Mouse (Mus musculus): ENCODE data around the gene Slc2a6. TPM values are rescaled to one million over a fixed set of nuclear protein-coding genes. Genes with fewer than 3 reads are reported as not detected.

Slc2a6 gene
- polyA plus RNA-seq, 1 experiment from 2014 or later = 1.2 TPM

DNA sequence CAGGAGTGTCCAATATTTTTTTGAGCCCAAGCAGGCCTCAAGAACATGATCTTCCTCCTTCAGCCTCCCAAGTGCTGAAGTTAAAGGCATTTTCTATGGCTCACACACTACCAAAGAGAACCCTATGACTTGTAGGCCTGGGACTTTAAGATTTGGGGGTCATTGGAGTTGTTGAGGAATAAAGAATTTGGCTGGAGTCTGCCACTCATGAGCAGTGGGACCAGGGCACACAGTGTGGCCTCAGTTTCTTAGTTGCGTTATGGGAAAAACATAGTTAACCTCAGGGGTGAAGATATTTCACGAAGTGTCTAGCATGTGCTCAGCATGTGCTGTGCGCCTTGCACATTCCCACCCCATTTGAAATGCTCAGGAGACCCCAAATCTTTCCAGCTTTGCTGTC is 1.5 kb downstream of the Slc2a6 start:
- peak; percentile 75 for DNase-seq (ENCODE audit: low spot score, missing footprints)
- no peaks in the 10 kb centered on the region for H3K9me3 ChIP-seq (ENCODE audit: control insufficient read depth, low read length)
- WGBS = 81% methylated on average over 3 of the region's 3 CpGs
- H3K4me2 ChIP-seq = no peak overlapping the region
- H3K27me3 ChIP-seq (ENCODE audit: control insufficient read depth, insufficient read depth, low read length) = no peaks in the 10 kb centered on the region; the same call in 1 of the 2 replicates
- H3K27ac ChIP-seq (ENCODE audit: low read depth, low read length) = no peak overlapping the region
- peaks cover 6% of the 10 kb centered on the region; the same call in 1 of the 2 replicates for H3K4me1 ChIP-seq (ENCODE audit: control insufficient read depth, insufficient read depth, low read length)
- no peak overlapping the region for H3K9ac ChIP-seq (ENCODE audit: low read length)
- no peaks in the 10 kb centered on the region for H3K36me3 ChIP-seq (ENCODE audit: control insufficient read depth, insufficient read depth, low read length)
- no peak for ATAC-seq (ENCODE audit: low FRiP score)
- H3K4me3 ChIP-seq (ENCODE audit: low read depth, low read length) = no peak overlapping the region

DNA sequence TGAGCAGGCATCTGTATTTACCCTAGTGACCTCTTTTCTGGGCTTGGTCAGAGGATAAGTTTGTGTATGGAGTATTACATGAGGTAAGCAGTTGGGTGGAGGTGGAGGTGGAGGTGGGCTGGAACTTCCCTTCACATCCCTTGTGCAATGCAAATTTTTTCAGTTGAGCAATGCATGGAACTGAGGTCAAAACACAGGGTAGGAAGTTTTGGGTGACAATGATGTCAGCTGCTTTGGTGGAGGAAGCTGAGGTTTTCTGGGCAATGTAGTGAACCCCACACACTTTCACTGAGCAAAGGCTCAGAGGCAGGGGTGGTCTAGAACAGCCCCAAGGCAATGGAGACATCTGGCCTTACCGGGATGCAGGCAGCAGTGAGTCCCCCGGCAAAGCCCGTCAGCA is 2.3 kb downstream of the Slc2a6 start:
- Histone ChIP-seq H3K4me3 (ENCODE audit: low read depth, low read length) (no peak overlapping the region), H3K9ac (ENCODE audit: low read length) (no peak overlapping the region), H3K27me3 (ENCODE audit: control insufficient read depth, insufficient read depth, low read length) (no peaks in the 10 kb centered on the region; the same call in 1 of the 2 replicates), H3K4me2 (no peak overlapping the region), H3K36me3 (ENCODE audit: control insufficient read depth, insufficient read depth, low read length) (no peaks in the 10 kb centered on the region), H3K9me3 (ENCODE audit: control insufficient read depth, low read length) (no peaks in the 10 kb centered on the region), H3K27ac (ENCODE audit: low read depth, low read length) (no peak overlapping the region), H3K4me1 (ENCODE audit: control insufficient read depth, insufficient read depth, low read length) (peaks cover 6% of the 10 kb centered on the region; the same call in 1 of the 2 replicates)
- ATAC-seq (ENCODE audit: low FRiP score) (no peak), DNase-seq (ENCODE audit: low spot score, missing footprints) (no peak)
- 83% methylated on average over 3 of the region's 3 CpGs for WGBS

DNA sequence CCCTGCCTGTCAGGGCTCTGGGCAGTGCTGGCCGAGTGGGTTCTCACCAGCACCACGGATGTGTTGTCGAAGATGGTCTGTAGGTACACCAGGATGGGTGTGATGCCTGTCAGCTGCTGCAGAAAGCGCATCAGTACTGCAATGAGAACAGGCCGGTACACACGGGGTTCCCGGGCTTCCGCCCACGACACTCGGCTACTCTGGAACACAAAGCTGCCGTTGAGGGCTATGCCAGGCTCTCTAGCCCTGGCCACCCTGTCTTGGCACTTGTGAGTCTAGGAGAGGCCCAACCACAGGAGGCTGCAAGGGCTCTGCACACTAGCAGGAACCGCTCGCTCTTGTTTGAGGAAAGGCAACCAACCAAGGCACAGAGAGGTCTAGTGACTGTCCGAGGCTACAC is 3.7 kb downstream of the Slc2a6 start:
- ATAC-seq (ENCODE audit: low FRiP score) (no peak), DNase-seq (ENCODE audit: low spot score, missing footprints) (no peak)
- 90% methylated on average over 14 of the region's 14 CpGs for WGBS
- H3K4me1 ChIP-seq (ENCODE audit: control insufficient read depth, insufficient read depth, low read length) = peaks cover 6% of the 10 kb centered on the region; the same call in 1 of the 2 replicates
- H3K27me3 ChIP-seq (ENCODE audit: control insufficient read depth, insufficient read depth, low read length) = no peaks in the 10 kb centered on the region; the same call in 1 of the 2 replicates
- H3K27ac ChIP-seq (ENCODE audit: low read depth, low read length) = no peak overlapping the region
- no peak overlapping the region for H3K9ac ChIP-seq (ENCODE audit: low read length)
- no peak overlapping the region for H3K4me3 ChIP-seq (ENCODE audit: low read depth, low read length)
- no peaks in the 10 kb centered on the region for H3K9me3 ChIP-seq (ENCODE audit: control insufficient read depth, low read length)
- peaks cover 2% of the 10 kb centered on the region; the same call in 1 of the 2 replicates for H3K36me3 ChIP-seq (ENCODE audit: control insufficient read depth, insufficient read depth, low read length)
- no peak overlapping the region for H3K4me2 ChIP-seq

DNA sequence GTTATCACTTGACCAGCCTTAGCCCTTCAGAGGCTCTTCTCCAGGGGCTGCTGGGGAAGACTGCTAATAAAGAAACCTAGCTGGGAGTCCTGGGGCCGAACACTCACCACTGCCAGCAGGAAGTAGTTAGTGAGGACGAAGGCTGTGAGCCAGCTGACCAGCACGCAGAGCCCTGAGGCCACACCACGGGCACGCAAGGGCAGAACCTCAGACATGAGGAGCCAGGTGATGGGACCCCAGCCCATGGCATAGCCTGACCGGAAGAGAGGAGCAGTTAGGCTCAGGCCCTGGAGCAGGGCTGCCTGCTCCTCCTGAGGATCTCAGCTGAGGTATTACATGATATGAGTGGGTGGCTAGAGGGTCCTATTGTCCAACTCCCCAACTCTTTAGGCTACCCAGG is 5.2 kb downstream of the Slc2a6 start:
- no peak overlapping the region for H3K27ac ChIP-seq (ENCODE audit: low read depth, low read length)
- no peak overlapping the region for H3K9ac ChIP-seq (ENCODE audit: low read length)

DNA sequence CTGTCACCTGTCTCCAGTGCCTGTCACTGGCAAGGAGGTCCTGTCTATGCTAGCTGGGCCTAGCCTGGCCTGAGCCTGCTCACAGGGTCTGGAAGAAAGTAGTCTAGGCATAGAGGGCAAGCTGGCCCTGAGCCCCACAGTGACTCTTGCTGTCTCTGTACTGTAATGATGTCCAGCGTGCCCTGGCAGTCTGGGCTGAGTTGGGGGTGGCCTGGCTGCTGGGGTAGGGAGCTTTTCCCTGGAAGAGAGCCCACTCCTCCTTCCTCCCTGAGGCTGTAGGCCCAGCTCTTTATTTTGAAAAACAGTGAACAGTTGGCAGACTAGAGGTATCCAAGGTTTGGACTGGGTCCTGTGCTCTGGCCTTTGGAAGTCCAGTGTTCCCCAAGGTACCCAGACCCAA is 6.7 kb downstream of the Slc2a6 start:
- Histone ChIP-seq H3K4me1 (ENCODE audit: control insufficient read depth, insufficient read depth, low read length) (no peaks in the 10 kb centered on the region), H3K4me2 (no peak overlapping the region), H3K4me3 (ENCODE audit: low read depth, low read length) (no peak overlapping the region), H3K9me3 (ENCODE audit: control insufficient read depth, low read length) (no peaks in the 10 kb centered on the region), H3K27ac (ENCODE audit: low read depth, low read length) (no peak overlapping the region), H3K9ac (ENCODE audit: low read length) (no peak overlapping the region), H3K36me3 (ENCODE audit: control insufficient read depth, insufficient read depth, low read length) (peaks cover 16% of the 10 kb centered on the region), H3K27me3 (ENCODE audit: control insufficient read depth, insufficient read depth, low read length) (no peaks in the 10 kb centered on the region)
- ATAC-seq (ENCODE audit: low FRiP score) (no peak), DNase-seq (ENCODE audit: low spot score, missing footprints) (peak; percentile 77)
- WGBS = 69% methylated on average over 1 of the region's 1 CpGs

More for the DNA sequence above, 5.2 kb downstream of the Slc2a6 start:
- Histone ChIP-seq H3K27me3 (ENCODE audit: control insufficient read depth, insufficient read depth, low read length) (no peaks in the 10 kb centered on the region), H3K36me3 (ENCODE audit: control insufficient read depth, insufficient read depth, low read length) (peaks cover 12% of the 10 kb centered on the region), H3K9me3 (ENCODE audit: control insufficient read depth, low read length) (no peaks in the 10 kb centered on the region), H3K4me3 (ENCODE audit: low read depth, low read length) (no peak overlapping the region), H3K4me1 (ENCODE audit: control insufficient read depth, insufficient read depth, low read length) (peaks cover 1% of the 10 kb centered on the region; the same call in 1 of the 2 replicates), H3K4me2 (no peak overlapping the region)
- peak; percentile 85 for DNase-seq (ENCODE audit: low spot score, missing footprints)
- WGBS = 85% methylated on average over 6 of the region's 6 CpGs
- no peak for ATAC-seq (ENCODE audit: low FRiP score)

DNA sequence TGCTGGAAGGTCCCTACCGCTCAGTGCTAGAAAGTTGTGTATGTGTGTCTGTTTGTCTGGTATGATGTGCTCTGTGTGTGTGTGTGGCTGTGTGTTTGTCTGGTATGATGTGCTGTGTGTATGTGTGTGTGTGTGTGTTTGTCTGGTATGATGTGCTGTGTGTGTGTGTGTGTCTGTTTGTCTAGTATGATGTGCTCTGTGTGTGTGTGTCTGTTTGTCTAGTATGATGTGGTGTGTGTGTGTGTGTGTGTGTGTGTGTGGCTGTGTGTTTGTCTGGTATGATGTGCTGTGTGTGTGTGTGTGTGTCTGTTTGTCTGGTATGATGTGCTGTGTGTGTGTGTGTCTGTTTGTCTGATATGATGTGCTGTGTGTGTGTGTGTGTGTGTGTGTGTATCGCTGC is 8.3 kb downstream of the Slc2a6 start:
- no peak for DNase-seq (ENCODE audit: low spot score, missing footprints)
- H3K4me3 ChIP-seq (ENCODE audit: low read depth, low read length) = no peak overlapping the region
- WGBS = 84% methylated on average over 2 of the region's 2 CpGs
- no peak overlapping the region for H3K27ac ChIP-seq (ENCODE audit: low read depth, low read length)
- no peak overlapping the region for H3K9ac ChIP-seq (ENCODE audit: low read length)
- peaks cover 27% of the 10 kb centered on the region for H3K36me3 ChIP-seq (ENCODE audit: control insufficient read depth, insufficient read depth, low read length)
- H3K4me2 ChIP-seq = no peak overlapping the region
- H3K4me1 ChIP-seq (ENCODE audit: control insufficient read depth, insufficient read depth, low read length) = no peaks in the 10 kb centered on the region
- no peak for ATAC-seq (ENCODE audit: low FRiP score)
- no peaks in the 10 kb centered on the region for H3K9me3 ChIP-seq (ENCODE audit: control insufficient read depth, low read length)
- no peaks in the 10 kb centered on the region for H3K27me3 ChIP-seq (ENCODE audit: control insufficient read depth, insufficient read depth, low read length)

DNA sequence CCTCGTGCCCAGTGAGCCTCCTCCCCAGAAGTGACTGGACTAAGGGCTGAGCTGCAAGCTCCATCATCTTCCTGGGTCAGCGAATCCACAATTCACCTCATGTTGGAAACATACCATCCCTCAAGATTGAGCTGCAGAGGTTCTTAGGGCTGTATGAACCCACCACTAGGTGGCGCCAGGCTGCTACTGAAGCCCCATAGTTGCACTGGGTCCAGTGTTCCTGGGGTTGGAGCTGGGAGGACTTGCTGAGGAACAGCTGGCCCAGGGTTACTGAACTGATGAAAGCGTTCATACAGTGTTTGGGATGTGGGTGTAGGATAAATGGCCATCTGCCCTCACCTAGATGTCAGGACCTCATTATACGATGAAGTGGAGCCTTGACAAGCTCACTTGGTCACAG is 10.0 kb downstream of the Slc2a6 start:
- no peak overlapping the region for H3K27ac ChIP-seq (ENCODE audit: low read depth, low read length)
- H3K4me3 ChIP-seq (ENCODE audit: low read depth, low read length) = no peak overlapping the region
- no peak overlapping the region for H3K9ac ChIP-seq (ENCODE audit: low read length)
- H3K36me3 ChIP-seq (ENCODE audit: control insufficient read depth, insufficient read depth, low read length) = peaks cover 29% of the 10 kb centered on the region
- WGBS = 53% methylated on average over 5 of the region's 5 CpGs
- no peak overlapping the region for H3K4me2 ChIP-seq
- H3K27me3 ChIP-seq (ENCODE audit: control insufficient read depth, insufficient read depth, low read length) = no peaks in the 10 kb centered on the region
- peak; percentile 69; the same call in 1 of the 2 replicates for ATAC-seq (ENCODE audit: low FRiP score)
- no peaks in the 10 kb centered on the region for H3K4me1 ChIP-seq (ENCODE audit: control insufficient read depth, insufficient read depth, low read length)
- DNase-seq (ENCODE audit: low spot score, missing footprints) = peak; percentile 96
- no peaks in the 10 kb centered on the region for H3K9me3 ChIP-seq (ENCODE audit: control insufficient read depth, low read length)

DNA sequence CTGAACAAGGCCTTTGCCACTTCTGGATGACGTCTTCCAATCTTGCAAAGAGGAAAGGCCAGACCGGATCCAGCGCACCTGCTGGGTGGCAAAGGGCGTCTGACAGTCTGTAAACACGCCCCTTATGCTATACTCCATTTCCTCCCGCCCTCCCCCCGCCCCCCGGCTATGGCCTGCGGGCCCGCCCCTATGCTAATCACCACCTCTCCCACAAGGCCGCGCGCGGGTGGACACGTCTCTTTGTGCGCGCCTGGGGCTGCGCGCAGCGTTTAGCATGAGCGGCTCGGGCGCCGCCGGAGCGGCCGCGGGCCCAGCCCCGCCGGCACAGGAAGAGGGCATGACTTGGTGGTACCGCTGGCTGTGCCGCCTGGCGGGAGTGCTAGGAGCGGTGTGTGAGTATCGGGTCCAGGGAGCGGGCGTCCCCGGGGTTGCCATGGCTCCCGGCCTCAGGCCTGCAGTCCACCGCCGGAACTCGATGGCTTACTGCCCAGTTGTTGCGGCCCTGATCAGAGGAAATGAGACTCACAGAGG is 18.0 kb downstream of the Slc2a6 start, which contains the start of gene Cacfd1:
Cacfd1 (plus strand) TSS at position 213 of the 531 bp plus-strand sequence.
- peak within 1 kb of the TSS; percentile 71 for H3K27ac ChIP-seq (ENCODE audit: low read depth, low read length)
- DNase-seq (ENCODE audit: low spot score, missing footprints) (peak; percentile 98), ATAC-seq (ENCODE audit: low FRiP score) (peak; percentile 97)
- 0% methylated on average over 41 of the region's 43 CpGs for WGBS
- peaks cover 12% of the 10 kb centered on the region for H3K4me1 ChIP-seq (ENCODE audit: control insufficient read depth, insufficient read depth, low read length)
- no peaks in the 10 kb centered on the region for H3K9me3 ChIP-seq (ENCODE audit: control insufficient read depth, low read length)
- no peaks in the 10 kb centered on the region for H3K27me3 ChIP-seq (ENCODE audit: control insufficient read depth, insufficient read depth, low read length)
- H3K9ac ChIP-seq (ENCODE audit: low read length) = peak within 1 kb of the TSS; percentile 92
- H3K4me2 ChIP-seq = peak within 1 kb of the TSS; percentile 93
- peaks cover 2% of the 10 kb centered on the region; the same call in 1 of the 2 replicates for H3K36me3 ChIP-seq (ENCODE audit: control insufficient read depth, insufficient read depth, low read length)
- H3K4me3 ChIP-seq (ENCODE audit: low read depth, low read length) = peak within 1 kb of the TSS; percentile 84

DNA sequence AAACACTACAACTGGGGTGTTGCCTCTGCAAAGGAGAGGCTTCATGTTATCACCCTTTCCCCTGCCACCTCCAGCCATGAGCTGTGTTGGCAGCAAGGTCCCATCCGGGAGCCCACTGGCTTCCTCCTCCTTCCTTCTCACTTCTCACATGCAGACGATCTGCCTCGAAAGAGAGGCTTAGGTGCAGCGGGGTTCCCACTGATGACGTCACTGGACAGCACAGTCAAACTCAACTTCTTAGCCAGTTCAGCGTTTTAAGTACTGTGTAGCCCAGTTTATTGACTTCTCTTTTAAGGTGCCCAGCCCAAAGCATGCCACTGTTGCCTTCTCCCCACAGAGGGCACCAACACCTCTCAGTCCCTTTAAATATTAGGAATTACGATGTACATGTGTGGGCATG is 20.1 kb downstream of the Slc2a6 start:
- peaks cover 12% of the 10 kb centered on the region for H3K4me1 ChIP-seq (ENCODE audit: control insufficient read depth, insufficient read depth, low read length)

More for the DNA sequence above, 20.1 kb downstream of the Slc2a6 start:
- Histone ChIP-seq H3K9me3 (ENCODE audit: control insufficient read depth, low read length) (no peaks in the 10 kb centered on the region), H3K4me2 (no peak overlapping the region), H3K9ac (ENCODE audit: low read length) (no peak overlapping the region), H3K27me3 (ENCODE audit: control insufficient read depth, insufficient read depth, low read length) (no peaks in the 10 kb centered on the region), H3K4me3 (ENCODE audit: low read depth, low read length) (no peak overlapping the region), H3K27ac (ENCODE audit: low read depth, low read length) (no peak overlapping the region), H3K36me3 (ENCODE audit: control insufficient read depth, insufficient read depth, low read length) (no peaks in the 10 kb centered on the region)
- 72% methylated on average over 7 of the region's 7 CpGs for WGBS
- DNase-seq (ENCODE audit: low spot score, missing footprints) (no peak), ATAC-seq (ENCODE audit: low FRiP score) (no peak)
